Mouse (Mus musculus) heart, adult 2 months (tissue): ENCODE measurements around the gene 4930402F06Rik. TPM values are rescaled to one million over a fixed set of nuclear protein-coding genes. Genes with fewer than 3 reads are reported as not detected.
A peak's percentile ranks its signal among the peaks of the same experiment; 100 is the strongest.

Experiments used
- DNase-seq, 2 experiments: peaks; one replicate each; pipeline ENCODE4 v3.0.0; 2021
- H3K27ac ChIP-seq: fragments of 200-600 bp; 2 replicates; pipeline ENCODE4 v1.8.1; 2022
- H3K27me3 ChIP-seq: fragments of 200-500 bp; 2 replicates; pipeline ENCODE4 v1.6.1; 2012; ENCODE audit warnings: mild to moderate bottlenecking, low read length, inconsistent platforms, mixed read lengths; ENCODE audit not compliant: control insufficient read depth, insufficient read depth
- H3K36me3 ChIP-seq: fragments of 200-500 bp; 2 replicates; pipeline ENCODE4 v1.6.1; 2012; ENCODE audit warnings: low read length, inconsistent platforms; ENCODE audit not compliant: control insufficient read depth, insufficient read depth
- H3K4me1 ChIP-seq: fragments of 200-500 bp; 2 replicates; pipeline ENCODE4 v1.6.1; 2011; ENCODE audit warnings: low read length; ENCODE audit not compliant: control insufficient read depth, insufficient read depth
- H3K4me3 ChIP-seq: fragments of 200-600 bp; 2 replicates; pipeline ENCODE4 v1.8.1; 2022
- H3K79me2 ChIP-seq: fragments of 200-500 bp; replicated peaks from 2 replicates; pipeline ENCODE4 v1.6.1; 2012; ENCODE audit warnings: mild to moderate bottlenecking, inconsistent platforms, low read length, moderate library complexity, mixed read lengths; ENCODE audit not compliant: control insufficient read depth, insufficient read depth
- H3K9ac ChIP-seq: fragments of 200-500 bp; 2 replicates; pipeline ENCODE4 v1.6.1; 2012; ENCODE audit warnings: low read depth, mild to moderate bottlenecking, control low read depth, inconsistent platforms, low read length, mixed read lengths
- CTCF ChIP-seq: fragments of 200-600 bp; IDR thresholded peaks from 2 replicates; pipeline ENCODE4 v1.8.1; 2022; ENCODE audit warnings: antibody characterized with exemption, mild to moderate bottlenecking, moderate library complexity
- EP300 ChIP-seq: fragments of 200-500 bp; IDR thresholded peaks from 2 replicates; pipeline ENCODE4 v1.6.1; 2011; ENCODE audit warnings: low read depth, low read length, control low read depth; ENCODE audit not compliant: insufficient read depth
- POLR2A ChIP-seq: fragments of 200-500 bp; IDR thresholded peaks from 2 replicates; pipeline ENCODE4 v1.6.1; 2011; ENCODE audit warnings: mild to moderate bottlenecking, low read depth, low read length, control low read depth; ENCODE audit not compliant: insufficient read depth
- WGBS: fragments of 180-500 bp; shearing (Covaris S2); methylation state at CpG from one replicate; pipeline ENCODE4 v1.1.7; 2018; 5-methylcytosine and 5-hydroxymethylcytosine counted together
- intact Hi-C: fragments of 180-260 bp; cut with DNase I; formaldehyde crosslinking; loops from one replicate; pipeline ENCODE4 v1.15.1; 2025
- polyA plus RNA-seq: library from polyadenylated mRNA; depleted of rRNA; stranded (reverse); fragments of >200 nt; gene quantifications from 2 replicates; pipeline ENCODE4 v1.2.3, GENCODE M21; 2012
- total RNA-seq, 2 experiments: library from RNA; stranded (reverse); gene quantifications; 2 replicates each; pipeline ENCODE4 v1.2.3; 2021

The 4930402F06Rik gene
- total and polyA plus RNA-seq, 3 experiments: not detected

DNA sequence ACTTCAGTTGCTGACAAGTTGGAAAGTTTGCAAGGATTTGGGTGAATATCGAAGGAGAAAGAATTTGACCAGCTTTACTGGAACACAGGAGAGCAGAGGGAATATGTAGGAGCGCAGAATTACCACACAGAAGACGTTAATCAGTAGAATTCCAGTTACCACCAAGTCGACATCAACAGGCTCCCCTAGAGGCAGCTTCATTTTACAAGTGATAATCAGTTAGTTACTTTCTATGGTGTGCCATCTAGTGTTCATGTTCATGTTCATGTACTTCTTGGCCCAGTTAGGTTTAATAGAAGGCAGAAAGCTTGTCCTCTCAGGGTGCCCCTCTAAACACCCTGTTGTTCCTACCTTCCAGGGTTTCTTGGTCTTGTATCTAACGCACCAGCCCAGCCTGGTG, 47.8 kb downstream of the 4930402F06Rik start:
- intact Hi-C loops: loop anchor here (1.0 to 2.0 kb wide), 2 partner anchors 32 to 51 kb away; no protein-coding TSS in a partner anchor
- WGBS: 33% methylated on average over 5 of the region's 5 CpGs

DNA sequence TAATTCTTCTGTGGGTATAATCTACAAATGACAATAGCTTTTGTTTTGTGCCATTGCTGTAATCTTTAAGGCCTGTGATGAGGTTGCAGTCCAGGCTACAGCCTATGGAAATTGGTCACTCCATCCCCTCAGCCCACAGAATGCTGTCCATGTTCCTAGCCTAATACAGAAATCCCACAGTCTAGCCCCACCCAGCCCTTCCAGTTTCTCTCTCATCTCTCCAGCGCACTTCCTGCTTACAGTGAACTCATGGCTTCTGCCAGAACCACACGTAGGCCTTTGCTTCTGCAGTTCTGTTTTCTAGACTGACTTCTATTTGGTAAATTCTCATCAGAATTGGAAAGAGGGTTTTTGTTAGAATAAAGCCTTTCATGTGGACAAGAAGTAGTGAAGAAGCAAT, 51.0 kb downstream of the 4930402F06Rik start:
- 54% methylated on average over 2 of the region's 2 CpGs for WGBS
- Histone ChIP-seq H3K27me3 (no peaks in the 10 kb centered on the region), H3K4me1 (no peaks in the 10 kb centered on the region), H3K9ac (no peak overlapping the region), H3K27ac (no peak overlapping the region), H3K4me3 (no peak overlapping the region), H3K79me2 (no peaks in the 10 kb centered on the region), H3K36me3 (no peaks in the 10 kb centered on the region)
- no peak for TF ChIP-seq CTCF
- TF ChIP-seq POLR2A: no peak
- TF ChIP-seq EP300: no peak
- no peak for DNase-seq
- intact Hi-C loops: no loop called here

More for the DNA sequence above, 47.8 kb downstream of the 4930402F06Rik start:
- Histone ChIP-seq H3K79me2 (no peaks in the 10 kb centered on the region), H3K27me3 (no peaks in the 10 kb centered on the region), H3K4me3 (no peak overlapping the region), H3K9ac (no peak overlapping the region), H3K4me1 (no peaks in the 10 kb centered on the region), H3K36me3 (no peaks in the 10 kb centered on the region), H3K27ac (no peak overlapping the region)
- no peak for DNase-seq
- TF ChIP-seq POLR2A (no peak), CTCF (peak; percentile 80), EP300 (no peak)

DNA sequence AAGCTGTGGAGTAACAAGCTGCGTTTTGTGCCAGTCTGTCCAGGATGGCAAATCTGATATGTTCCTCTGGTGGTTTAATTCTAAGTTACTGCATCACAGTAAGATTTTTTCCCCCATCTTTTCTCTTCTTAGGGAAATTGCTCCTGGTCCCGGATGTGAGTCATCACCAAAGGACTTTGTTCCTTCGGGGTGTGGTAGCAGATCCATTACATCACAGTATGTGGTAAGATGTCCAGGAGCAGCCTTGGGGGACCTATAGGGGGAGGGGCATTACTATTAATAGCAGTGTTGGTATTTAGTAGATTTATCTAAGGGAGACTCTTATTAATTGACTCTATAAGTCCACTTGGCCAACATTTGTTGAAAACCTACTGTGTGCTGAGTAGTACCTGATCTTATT, 54.4 kb downstream of the 4930402F06Rik start:
- WGBS: 39% methylated on average over 3 of the region's 3 CpGs
- Histone ChIP-seq H3K79me2 (no peaks in the 10 kb centered on the region), H3K9ac (no peak overlapping the region), H3K36me3 (peaks cover 4% of the 10 kb centered on the region; the same call in 1 of the 2 replicates), H3K27me3 (no peaks in the 10 kb centered on the region), H3K27ac (no peak overlapping the region), H3K4me3 (no peak overlapping the region), H3K4me1 (peaks cover 5% of the 10 kb centered on the region)
- no peak for DNase-seq
- intact Hi-C loops: no loop called here
- TF ChIP-seq POLR2A (no peak), CTCF (no peak), EP300 (no peak)

DNA sequence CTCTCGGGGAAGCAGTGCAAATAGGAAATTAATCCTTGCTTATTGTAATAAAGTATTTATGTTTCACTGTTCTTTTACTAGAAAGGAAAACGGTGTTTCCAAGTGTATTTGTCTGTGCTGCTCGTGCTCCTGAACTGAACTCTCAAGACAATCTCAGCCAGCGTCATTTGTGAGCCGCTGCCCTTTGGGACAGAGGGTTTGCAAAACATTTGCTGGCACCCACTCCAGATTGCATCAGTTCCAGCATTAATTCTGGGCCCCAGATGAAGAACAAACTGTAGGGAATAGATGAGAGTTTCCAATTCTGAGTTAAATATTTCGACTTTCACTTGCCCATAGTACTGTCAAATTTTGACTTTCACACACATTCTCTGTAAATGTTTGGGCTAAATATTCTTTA, 58.3 kb downstream of the 4930402F06Rik start:
- H3K27me3 ChIP-seq: no peaks in the 10 kb centered on the region
- H3K27ac ChIP-seq: peak overlapping the region; percentile 94
- WGBS: 25% methylated on average over 6 of the region's 6 CpGs
- H3K4me1 ChIP-seq: peaks cover 11% of the 10 kb centered on the region
- no peaks in the 10 kb centered on the region for H3K79me2 ChIP-seq
- no peak overlapping the region for H3K4me3 ChIP-seq
- peaks cover 4% of the 10 kb centered on the region for H3K36me3 ChIP-seq
- intact Hi-C loops: loop anchor here (5.0 kb wide), 1 partner anchor 136 kb away; the partner anchor contains the start of gene Rab14
- no peak for TF ChIP-seq POLR2A
- no peak overlapping the region for H3K9ac ChIP-seq
- DNase-seq: peak; percentile 65 to 72

GRCm38 (mm10) chr2:35338036-35338435, 58.9 kb downstream of the 4930402F06Rik start:
- Histone ChIP-seq H3K79me2 (no peaks in the 10 kb centered on the region; the same call in 1 of the 2 replicates), H3K36me3 (peaks cover 4% of the 10 kb centered on the region), H3K4me1 (peaks cover 11% of the 10 kb centered on the region), H3K4me3 (no peak overlapping the region), H3K27ac (peak overlapping the region; percentile 94), H3K27me3 (no peaks in the 10 kb centered on the region), H3K9ac (no peak overlapping the region)
- TF ChIP-seq EP300: no peak
- TF ChIP-seq POLR2A: no peak
- TF ChIP-seq CTCF: no peak
- intact Hi-C loops: loop anchor here (5.0 kb wide), 1 partner anchor 136 kb away; the partner anchor contains the start of gene Rab14
- WGBS: 33% methylated on average over 1 of the region's 1 CpGs
- no peak for DNase-seq

DNA sequence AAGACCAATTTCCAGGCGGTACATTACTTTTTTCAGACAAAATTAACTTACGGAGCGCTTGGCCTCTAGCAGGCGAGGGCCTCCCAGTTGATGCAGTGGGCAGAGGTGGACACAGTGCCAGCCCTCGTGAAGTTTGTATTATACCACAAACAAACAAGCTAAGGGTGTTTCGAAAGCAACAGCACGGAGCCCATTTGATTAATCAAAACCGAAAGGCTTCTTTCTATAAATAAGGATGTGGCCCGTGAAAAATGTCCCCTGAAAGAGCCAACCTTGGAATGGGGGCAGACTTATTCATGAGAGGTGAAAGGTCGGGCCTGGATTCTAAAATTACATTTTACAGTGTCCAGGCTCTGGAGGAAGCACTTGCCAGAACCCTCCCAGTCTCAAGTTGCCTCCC, 59.6 kb downstream of the 4930402F06Rik start:
- no peaks in the 10 kb centered on the region for H3K27me3 ChIP-seq

More for the DNA sequence above, 59.6 kb downstream of the 4930402F06Rik start:
- H3K27ac ChIP-seq: peak overlapping the region; percentile 94
- TF ChIP-seq CTCF (no peak), POLR2A (no peak), EP300 (no peak)
- H3K4me3 ChIP-seq: peak overlapping the region; percentile 92
- WGBS: 15% methylated on average over 10 of the region's 10 CpGs
- H3K79me2 ChIP-seq: no peaks in the 10 kb centered on the region; the same call in none of the 2 replicates
- peak overlapping the region; percentile 75 for H3K9ac ChIP-seq
- DNase-seq: no peak
- H3K36me3 ChIP-seq: peaks cover 4% of the 10 kb centered on the region
- intact Hi-C loops: loop anchor here (5.0 kb wide), 1 partner anchor 135 kb away; the partner anchor contains the start of gene Rab14
- peaks cover 14% of the 10 kb centered on the region for H3K4me1 ChIP-seq
